Mouse (Mus musculus) spleen, adult 2 months (tissue): ENCODE measurements around the gene Myadm.

Experiments used
- CTCF ChIP-seq: fragments of 200-500 bp; IDR thresholded peaks from 2 replicates; pipeline ENCODE4 v1.5.1; 2011; ENCODE audit warnings: mild to moderate bottlenecking, inconsistent platforms; ENCODE audit not compliant: insufficient read depth, insufficient read length, insufficient replicate concordance; ENCODE audit errors: extremely low read depth
- POLR2A ChIP-seq: fragments of 200-500 bp; IDR thresholded peaks from 2 replicates; pipeline ENCODE4 v1.6.1; 2011; ENCODE audit warnings: low read depth, low read length, inconsistent platforms

GRCm38 (mm10) chr7:3339010-3339409 is 50.1 kb downstream of the Myadm start:
- TF ChIP-seq CTCF (no peak), POLR2A (no peak)
